Mouse (Mus musculus) left cerebral cortex, adult 9 months (tissue): ENCODE results near the gene Rgs9bp.
"Not testable (repeated sequence)": the region's sequence is repeated elsewhere in the genome, so short reads cannot be mapped to it uniquely, and the experiment has no call there.

Experiments
- DNase-seq, 2 experiments: peaks; one replicate each; pipeline ENCODE4 v3.0.0; 2022; ENCODE audit warnings: low spot score in 2 of 2

Rgs9bp gene

GRCm38 (mm10) chr7:35530544-35530943 is 54.8 kb downstream of the Rgs9bp start:
- not testable (repeated sequence) for DNase-seq

GRCm38 (mm10) chr7:35530026-35530425 is 55.4 kb downstream of the Rgs9bp start:
- DNase-seq: no peak
